Mouse (Mus musculus) limb, embryonic 11.5 days (tissue): Measurements from ENCODE around the gene Lmx1a. TPM values are rescaled to one million over a fixed set of nuclear protein-coding genes. Genes with fewer than 3 reads are reported as not detected.

Experiments used
- ATAC-seq: fragments of 200-750 bp; cut with Nextera tagmentation; 2 replicates; pipeline ENCODE4 v1.8.0; 2017; ENCODE audit warnings: low read depth; ENCODE audit not compliant: insufficient number of reproducible peaks, low FRiP score, low TSS enrichment
- DNase-seq: peaks from one replicate; pipeline ENCODE4 v3.0.0-alpha.2; 2015; ENCODE audit warnings: low spot score
- H3K27ac ChIP-seq: fragments of 300-500 bp; sonication (generic); replicated peaks from 2 replicates; pipeline ENCODE4 v1.5.1; 2014; ENCODE audit warnings: low read depth, mild to moderate bottlenecking, low read length
- H3K27me3 ChIP-seq: fragments of 300-500 bp; sonication (generic); 2 replicates; pipeline ENCODE4 v1.6.1; 2014; ENCODE audit warnings: mild to moderate bottlenecking, low read length, mixed read lengths; ENCODE audit not compliant: control insufficient read depth, insufficient read depth
- H3K36me3 ChIP-seq: fragments of 300-500 bp; sonication (generic); 2 replicates; pipeline ENCODE4 v1.6.1; 2014; ENCODE audit warnings: mild to moderate bottlenecking, low read length, moderate library complexity, mixed read lengths; ENCODE audit not compliant: control insufficient read depth, insufficient read depth
- H3K4me1 ChIP-seq: fragments of 300-500 bp; sonication (generic); 2 replicates; pipeline ENCODE4 v1.6.1; 2014; ENCODE audit warnings: low read length, mixed read lengths; ENCODE audit not compliant: control insufficient read depth, insufficient read depth
- H3K4me2 ChIP-seq: fragments of 300-500 bp; sonication (generic); 2 replicates; pipeline ENCODE4 v1.6.1; 2014; ENCODE audit warnings: low read depth, mild to moderate bottlenecking, moderate library complexity; ENCODE audit not compliant: severe bottlenecking
- H3K4me3 ChIP-seq: fragments of 300-500 bp; sonication (generic); 2 replicates; pipeline ENCODE4 v1.5.1; 2014; ENCODE audit warnings: low read depth, low read length
- H3K9ac ChIP-seq: fragments of 300-500 bp; sonication (generic); 2 replicates; pipeline ENCODE4 v1.6.1; 2014; ENCODE audit warnings: mild to moderate bottlenecking, low read length
- H3K9me3 ChIP-seq: fragments of 300-500 bp; sonication (generic); 2 replicates; pipeline ENCODE4 v1.6.1; 2016; ENCODE audit warnings: low read length; ENCODE audit not compliant: control insufficient read depth
- whole genome bisulfite sequencing: fragments of 180-500 bp; shearing (Covaris S2); extraction: QIAGEN DNeasy Blood & Tissue Kit; methylation state at CpG from one replicate; pipeline ENCODE4 v1.1.7; 2014; 5-methylcytosine and 5-hydroxymethylcytosine counted together
- polyA plus RNA-seq: library from polyadenylated mRNA; unstranded; fragments of >200 nt; fragmentation: Nextera tagmentation; extraction: Ambion mirVana; gene quantifications from 2 replicates; pipeline ENCODE4 v1.2.1, GENCODE M21; 2014

The Lmx1a gene
- polyA plus RNA-seq, 1 experiment from 2014 or later, result 0.97 TPM

DNA sequence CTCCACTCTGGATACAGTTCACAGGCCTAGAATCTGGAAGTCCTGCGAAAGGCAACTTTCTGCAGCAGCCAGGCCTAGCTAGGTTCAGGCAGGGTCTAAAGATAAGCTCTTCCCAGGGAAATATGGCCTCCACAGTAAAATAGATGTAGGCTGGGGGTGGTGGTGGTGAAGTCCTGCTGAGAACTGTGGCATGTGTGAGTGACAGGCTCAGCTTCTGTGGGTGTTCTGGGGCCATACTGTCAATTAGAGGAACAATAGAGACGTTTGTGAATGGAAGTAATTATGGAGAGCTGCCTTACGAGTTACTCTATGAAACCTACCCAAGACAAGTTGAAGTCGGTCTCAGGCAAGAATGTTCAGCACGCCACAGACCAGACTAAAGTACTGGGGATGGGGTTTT is 25.9 kb upstream of the Lmx1a start:
- H3K27me3 ChIP-seq, result peaks cover 35% of the 10 kb centered on the region
- no peak for DNase-seq
- 55% methylated on average over 5 of the region's 5 CpGs for WGBS

DNA sequence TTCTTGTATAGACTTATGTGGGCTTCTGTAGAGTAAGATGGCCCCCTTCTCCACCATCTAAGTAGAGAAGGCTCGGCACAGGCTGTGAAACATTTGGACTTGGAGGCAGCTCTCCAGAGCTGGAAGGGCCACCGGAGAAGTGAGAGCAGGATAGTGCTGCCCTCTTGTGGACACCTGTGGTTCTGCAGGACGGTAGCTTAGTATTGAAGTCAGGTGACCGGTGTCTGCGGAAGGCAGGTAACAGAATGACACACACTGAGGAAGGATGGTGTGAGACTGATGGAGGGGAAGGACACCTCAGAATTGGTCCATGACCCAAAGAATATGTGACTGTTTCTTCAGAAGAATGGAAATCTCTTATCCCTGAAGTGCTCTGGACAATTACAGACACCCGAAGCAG is 19.2 kb upstream of the Lmx1a start:
- no peaks in the 10 kb centered on the region for H3K36me3 ChIP-seq
- no peak overlapping the region for H3K9ac ChIP-seq
- 0 out of 2 replicates have a peak, but pooled peaks have one; percentile 54 for ATAC-seq
- H3K9me3 ChIP-seq, result no peaks in the 10 kb centered on the region
- peaks cover 21% of the 10 kb centered on the region for H3K27me3 ChIP-seq
- peak; percentile 84 for DNase-seq
- H3K4me2 ChIP-seq, result no peak overlapping the region
- WGBS, result 35% methylated on average over 6 of the region's 6 CpGs
- no peak overlapping the region for H3K4me3 ChIP-seq
- no peak overlapping the region for H3K27ac ChIP-seq
- 0 out of 2 replicates have a peak, but pooled peaks cover 2% of the 10 kb centered on the region for H3K4me1 ChIP-seq

More for the DNA sequence above, 25.9 kb upstream of the Lmx1a start:
- H3K4me2 ChIP-seq, result no peak overlapping the region
- no peak overlapping the region for H3K9ac ChIP-seq
- no peak for ATAC-seq
- no peak overlapping the region for H3K4me3 ChIP-seq
- peaks cover 13% of the 10 kb centered on the region; the same call in 1 of the 2 replicates for H3K4me1 ChIP-seq
- H3K36me3 ChIP-seq, result no peaks in the 10 kb centered on the region; the same call in 1 of the 2 replicates
- no peaks in the 10 kb centered on the region for H3K9me3 ChIP-seq
- no peak overlapping the region for H3K27ac ChIP-seq

DNA sequence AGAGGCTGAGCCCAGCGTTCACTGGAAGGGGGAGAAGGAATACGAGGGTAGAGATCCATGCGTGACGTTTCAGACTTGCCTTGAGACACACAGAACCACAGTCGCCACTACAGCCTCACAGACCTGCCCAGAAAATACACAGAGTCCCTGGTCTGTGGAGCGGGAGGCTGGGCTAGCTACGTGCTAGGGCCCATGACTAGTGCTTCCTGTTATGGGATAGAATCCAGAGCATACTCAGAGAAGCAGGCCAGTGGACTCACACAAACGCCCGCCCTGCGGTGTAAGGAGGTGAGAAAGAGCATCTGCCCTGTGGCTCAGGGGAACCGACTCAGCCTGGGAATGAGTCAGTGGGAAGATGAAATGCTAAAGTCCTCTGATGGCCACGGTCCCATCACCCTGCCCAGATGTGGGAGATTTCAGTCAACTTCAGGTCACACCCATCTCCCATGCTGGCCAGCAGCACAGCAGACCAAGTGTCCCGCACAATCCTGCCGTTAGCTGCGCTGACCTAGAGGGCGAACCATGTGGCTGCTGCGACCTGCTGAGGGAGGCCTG is 16.5 kb upstream of the Lmx1a start:
- Histone ChIP-seq H3K27ac (no peak overlapping the region), H3K4me2 (no peak overlapping the region), H3K36me3 (no peaks in the 10 kb centered on the region), H3K9me3 (no peaks in the 10 kb centered on the region), H3K4me1 (0 out of 2 replicates have a peak, but pooled peaks cover 2% of the 10 kb centered on the region), H3K27me3 (peaks cover 21% of the 10 kb centered on the region), H3K9ac (no peak overlapping the region), H3K4me3 (no peak overlapping the region)
- DNase-seq, result no peak
- WGBS, result 20% methylated on average over 17 of the region's 17 CpGs
- ATAC-seq, result no peak

DNA sequence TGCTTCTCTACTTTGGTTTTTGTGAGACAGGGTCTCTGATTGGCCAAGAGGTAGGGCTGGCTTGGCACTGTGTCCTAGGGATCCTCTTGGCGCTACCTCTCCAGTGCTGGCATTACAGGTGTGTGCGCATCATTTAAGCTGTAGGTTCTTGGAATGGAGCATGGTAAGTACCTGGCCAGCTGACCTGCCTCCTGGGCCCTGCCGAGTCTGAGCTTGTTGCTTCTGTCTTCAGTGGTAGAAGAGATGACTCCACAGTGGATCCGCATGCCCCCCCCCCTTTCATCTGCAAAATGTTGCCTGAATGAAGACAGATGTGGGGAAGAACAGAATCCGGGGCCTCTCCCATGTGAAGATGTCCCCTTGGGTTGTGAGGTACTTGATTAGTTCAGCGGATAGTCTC is 10.0 kb upstream of the Lmx1a start:
- no peaks in the 10 kb centered on the region for H3K4me1 ChIP-seq
- H3K27ac ChIP-seq, result no peak overlapping the region
- DNase-seq, result no peak
- H3K4me3 ChIP-seq, result no peak overlapping the region
- no peak for ATAC-seq
- no peaks in the 10 kb centered on the region for H3K9me3 ChIP-seq
- H3K27me3 ChIP-seq, result no peaks in the 10 kb centered on the region
- H3K9ac ChIP-seq, result no peak overlapping the region
- WGBS, result 90% methylated on average over 6 of the region's 6 CpGs
- H3K4me2 ChIP-seq, result no peak overlapping the region
- H3K36me3 ChIP-seq, result no peaks in the 10 kb centered on the region

DNA sequence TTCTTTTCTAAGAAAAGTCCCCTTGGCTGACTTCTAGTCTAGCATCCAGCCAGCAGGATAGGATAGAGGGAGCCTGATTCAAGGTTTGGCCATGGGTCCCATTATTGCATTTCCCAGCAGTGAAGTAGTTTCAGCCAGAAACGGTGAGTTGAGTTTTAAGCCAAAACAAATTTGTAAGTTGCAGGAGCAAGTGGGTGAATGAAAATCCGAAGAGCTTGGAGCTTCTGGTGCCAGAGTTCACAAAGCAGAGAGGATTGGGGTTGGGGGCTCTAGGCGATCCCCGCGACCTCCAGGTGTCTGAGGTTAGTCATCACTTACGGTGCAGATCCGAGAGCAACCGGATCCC is 1.1 kb upstream of the Lmx1a start:
- DNase-seq, result peak; percentile 63
- peaks cover 62% of the 10 kb centered on the region for H3K27me3 ChIP-seq
- H3K9ac ChIP-seq, result no peak overlapping the region; the same call in 1 of the 2 replicates
- 2% methylated on average over 8 of the region's 8 CpGs for WGBS
- H3K4me2 ChIP-seq, result peak overlapping the region; percentile 94
- no peaks in the 10 kb centered on the region for H3K36me3 ChIP-seq
- no peak overlapping the region for H3K27ac ChIP-seq
- no peaks in the 10 kb centered on the region for H3K9me3 ChIP-seq
- H3K4me1 ChIP-seq, result peaks cover 10% of the 10 kb centered on the region; the same call in 1 of the 2 replicates
- no peak for ATAC-seq
- peak overlapping the region; percentile 44 for H3K4me3 ChIP-seq

DNA sequence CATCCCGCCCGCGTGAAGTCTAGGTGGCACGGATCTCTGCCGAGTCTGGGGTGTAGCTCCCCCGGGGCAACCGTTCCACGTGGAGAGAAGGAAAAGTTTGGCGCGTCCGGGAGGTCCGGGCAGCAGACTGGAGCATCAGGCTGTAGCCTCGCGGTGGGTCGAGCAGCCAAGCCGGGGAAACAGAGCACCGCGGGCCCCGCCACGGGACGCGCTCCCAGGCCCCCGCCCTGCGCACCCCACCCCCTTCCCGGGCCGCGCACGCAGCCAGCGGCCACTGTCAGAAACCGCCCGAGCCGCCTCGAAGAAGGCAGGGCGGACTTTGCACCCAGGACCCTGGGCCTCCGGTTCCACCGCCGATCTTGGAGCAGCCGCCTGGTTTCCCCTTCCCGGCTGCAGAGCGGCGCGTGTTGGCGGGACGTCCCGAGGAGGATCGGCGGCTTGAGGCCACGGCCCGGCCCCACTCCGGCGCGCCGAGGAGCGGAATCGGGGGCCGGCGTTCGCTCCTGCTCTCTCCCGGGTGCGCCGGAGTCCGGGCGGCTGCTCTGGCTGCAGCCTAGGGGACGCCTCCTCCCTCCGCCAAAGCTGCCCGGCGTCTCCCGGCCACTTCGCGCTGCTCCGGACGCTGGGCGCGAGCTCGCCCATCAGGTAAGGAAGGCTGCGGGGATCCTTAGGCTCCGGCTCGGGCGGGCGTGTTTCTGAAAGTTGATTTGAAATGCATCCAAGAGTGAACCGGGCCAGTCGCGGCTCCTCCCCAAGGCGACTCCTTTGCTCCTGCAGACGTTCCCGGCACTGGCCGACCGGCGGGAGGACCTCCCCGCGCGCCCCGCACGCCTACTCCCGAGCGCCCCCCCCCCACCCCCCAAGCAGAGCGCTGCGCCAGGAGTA is 448 bp upstream of the Lmx1a start:
- Histone ChIP-seq H3K27me3 (peaks cover 66% of the 10 kb centered on the region), H3K4me2 (peak overlapping the region; percentile 94), H3K9me3 (no peaks in the 10 kb centered on the region), H3K9ac (peak overlapping the region; percentile 55), H3K27ac (no peak overlapping the region), H3K4me3 (peak overlapping the region; percentile 44), H3K36me3 (no peaks in the 10 kb centered on the region), H3K4me1 (peaks cover 10% of the 10 kb centered on the region; the same call in 1 of the 2 replicates)
- under 1% methylated on average over 85 of the region's 98 CpGs for WGBS
- DNase-seq, result peak; percentile 72
- peak; percentile 48 for ATAC-seq

DNA sequence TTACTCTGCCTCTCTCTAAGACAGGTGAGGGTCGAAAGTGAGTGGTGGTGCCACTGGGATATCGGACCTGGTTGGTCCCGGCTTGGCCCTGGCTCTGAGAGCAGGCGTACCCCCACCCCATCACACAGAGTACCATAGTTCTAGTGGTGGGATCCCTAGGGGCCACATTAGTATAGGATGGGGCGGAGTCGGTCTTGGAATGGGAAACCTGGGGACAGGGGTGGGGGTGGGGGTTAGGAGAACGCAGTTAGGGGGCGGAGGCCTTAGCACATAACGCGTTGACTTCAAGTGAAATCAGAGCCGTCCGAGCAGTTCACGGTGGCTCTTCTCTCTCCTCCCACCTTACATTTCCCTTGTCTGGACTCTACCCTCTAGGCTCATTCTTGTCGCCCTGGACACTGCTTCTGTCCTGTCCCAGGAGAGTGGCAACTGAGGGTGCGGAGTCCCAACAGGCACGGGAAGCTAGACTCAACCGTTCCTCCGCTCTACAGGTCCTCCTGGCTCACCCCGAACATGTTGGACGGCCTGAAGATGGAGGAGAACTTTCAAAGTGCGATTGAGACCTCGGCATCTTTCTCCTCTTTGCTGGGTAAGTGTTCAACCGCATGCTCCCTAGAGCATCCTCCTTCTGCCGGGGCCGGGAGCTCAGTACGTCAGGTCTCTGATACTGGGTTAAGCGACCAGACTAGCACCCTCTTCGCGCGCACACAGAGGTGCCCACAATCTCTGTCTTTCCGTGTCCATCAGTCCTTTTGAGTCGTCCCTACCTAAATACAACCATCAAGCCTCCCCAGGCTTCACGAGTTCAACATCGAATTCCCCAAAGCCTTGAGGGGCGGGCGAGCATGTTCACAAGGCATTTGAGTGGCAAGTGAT is 463 bp downstream of the Lmx1a start:
- Histone ChIP-seq H3K9me3 (no peaks in the 10 kb centered on the region), H3K4me2 (peak overlapping the region; percentile 94), H3K36me3 (no peaks in the 10 kb centered on the region), H3K27ac (no peak overlapping the region), H3K27me3 (peaks cover 72% of the 10 kb centered on the region), H3K4me3 (peak overlapping the region; percentile 44), H3K9ac (no peak overlapping the region), H3K4me1 (peaks cover 10% of the 10 kb centered on the region; the same call in 1 of the 2 replicates)
- ATAC-seq (peak; percentile 48; the same call in 1 of the 2 replicates), DNase-seq (peak; percentile 54)
- WGBS, result 1% methylated on average over 35 of the region's 36 CpGs

DNA sequence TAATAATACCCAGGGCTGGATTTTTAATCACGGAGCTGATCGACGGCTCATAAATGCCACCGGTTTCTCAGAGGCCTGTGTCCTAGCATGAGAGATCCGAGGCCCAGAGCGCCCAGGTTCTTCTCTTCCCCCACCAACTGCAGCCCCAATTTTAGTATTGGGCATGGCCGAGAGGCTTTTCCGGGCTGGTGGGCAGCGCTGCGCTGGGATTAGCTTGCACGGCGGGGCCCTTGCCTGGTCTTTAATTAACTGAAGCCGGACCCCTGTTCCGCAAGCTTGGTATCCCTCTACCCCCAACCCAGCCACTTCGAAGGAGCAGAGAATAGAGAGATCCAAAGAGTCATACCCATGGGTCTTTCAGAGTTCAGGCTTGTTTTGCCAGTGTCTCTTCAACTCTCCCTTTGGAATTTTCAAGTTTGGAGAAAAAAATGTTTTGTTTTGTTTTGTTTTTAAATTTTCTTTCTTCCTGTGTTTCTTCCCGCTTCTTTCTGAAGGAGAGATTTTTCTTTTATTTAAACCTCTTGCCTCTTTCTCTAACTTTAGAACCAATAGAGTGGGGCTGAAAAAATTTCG is 1.2 kb downstream of the Lmx1a start:
- Histone ChIP-seq H3K4me1 (peaks cover 10% of the 10 kb centered on the region; the same call in 1 of the 2 replicates), H3K9ac (no peak overlapping the region), H3K27ac (no peak overlapping the region), H3K36me3 (no peaks in the 10 kb centered on the region), H3K27me3 (peaks cover 79% of the 10 kb centered on the region), H3K4me2 (no peak overlapping the region), H3K9me3 (no peaks in the 10 kb centered on the region), H3K4me3 (no peak overlapping the region)
- no peak for ATAC-seq
- WGBS, result under 1% methylated on average over 17 of the region's 17 CpGs
- peak; percentile 48 for DNase-seq
